Mouse (Mus musculus): ENCODE measurements around the gene Kcnh1. TPM values are rescaled to one million over a fixed set of nuclear protein-coding genes. Genes with fewer than 3 reads are reported as not detected.

Gene Kcnh1
- polyA plus RNA-seq, 1 experiment from 2014 or later = 0.04 TPM

DNA sequence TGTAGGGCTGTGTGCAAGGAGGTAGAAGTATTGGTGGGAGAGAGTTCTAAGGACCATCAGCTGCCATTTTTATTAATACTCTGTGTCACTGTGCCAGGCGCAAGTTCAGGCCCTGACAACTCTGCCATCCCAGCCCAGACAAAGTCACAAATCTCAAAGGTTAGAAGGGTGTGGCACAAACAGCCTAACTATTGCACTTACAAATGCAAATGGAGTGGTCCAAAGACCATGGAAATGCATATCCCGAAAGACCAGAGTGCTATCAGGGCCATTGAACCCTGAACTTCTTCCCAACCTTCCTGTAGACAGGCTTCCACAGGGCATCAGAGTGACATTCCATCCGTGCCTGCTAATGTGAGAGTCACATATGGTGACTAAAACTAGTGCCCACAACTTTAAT, 324.8 kb downstream of the Kcnh1 start:
- no peaks in the 10 kb centered on the region for H3K27me3 ChIP-seq (replicated peaks; ENCODE audit: control insufficient read depth, insufficient read depth, low read length)
- no peak for DNase-seq (ENCODE audit: low spot score)
- WGBS = 74% methylated on average over 3 of the region's 3 CpGs
- no peaks in the 10 kb centered on the region for H3K9me3 ChIP-seq (ENCODE audit: control insufficient read depth, low read length)
- ATAC-seq (replicated peaks; ENCODE audit: low FRiP score) = no peak
- H3K4me3 ChIP-seq (ENCODE audit: low read depth, low read length) = no peak overlapping the region
- H3K4me2 ChIP-seq = no peak overlapping the region
- H3K9ac ChIP-seq (ENCODE audit: low read depth, low read length) = no peak overlapping the region
- H3K27ac ChIP-seq (ENCODE audit: low read depth, low read length) = no peak overlapping the region
- H3K4me1 ChIP-seq (replicated peaks; ENCODE audit: control insufficient read depth, insufficient read depth, low read length) = no peaks in the 10 kb centered on the region
- no peaks in the 10 kb centered on the region for H3K36me3 ChIP-seq (ENCODE audit: control insufficient read depth, insufficient read depth, low read length)

DNA sequence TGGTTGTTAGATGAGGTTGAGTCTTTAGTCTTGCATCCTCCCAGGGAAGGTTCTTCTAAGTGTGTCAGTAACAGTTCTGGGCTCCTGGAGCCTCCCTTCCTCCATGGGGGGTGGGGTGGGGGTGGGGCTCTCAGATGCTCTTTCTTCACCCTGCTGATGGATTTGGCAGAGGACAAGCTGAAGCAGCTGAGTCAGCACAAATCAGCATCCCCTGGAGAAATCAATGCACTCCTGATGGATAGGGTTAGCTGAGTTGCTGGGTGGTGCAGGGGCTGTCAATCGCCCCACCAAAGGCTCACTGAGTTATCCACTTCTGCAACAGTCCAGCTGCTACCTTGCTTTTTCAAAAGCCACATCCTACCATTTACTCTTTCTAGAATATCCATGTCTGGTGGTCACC, 329.1 kb downstream of the Kcnh1 start:
- no peak for DNase-seq (ENCODE audit: low spot score)
- WGBS = 90% methylated on average over 1 of the region's 1 CpGs
- Histone ChIP-seq H3K4me3 (ENCODE audit: low read depth, low read length) (no peak overlapping the region), H3K4me2 (no peak overlapping the region), H3K4me1 (replicated peaks; ENCODE audit: control insufficient read depth, insufficient read depth, low read length) (no peaks in the 10 kb centered on the region), H3K27me3 (replicated peaks; ENCODE audit: control insufficient read depth, insufficient read depth, low read length) (no peaks in the 10 kb centered on the region), H3K9me3 (ENCODE audit: control insufficient read depth, low read length) (no peaks in the 10 kb centered on the region), H3K36me3 (ENCODE audit: control insufficient read depth, insufficient read depth, low read length) (no peaks in the 10 kb centered on the region), H3K9ac (ENCODE audit: low read depth, low read length) (no peak overlapping the region), H3K27ac (ENCODE audit: low read depth, low read length) (no peak overlapping the region)
- ATAC-seq (replicated peaks; ENCODE audit: low FRiP score) = no peak

DNA sequence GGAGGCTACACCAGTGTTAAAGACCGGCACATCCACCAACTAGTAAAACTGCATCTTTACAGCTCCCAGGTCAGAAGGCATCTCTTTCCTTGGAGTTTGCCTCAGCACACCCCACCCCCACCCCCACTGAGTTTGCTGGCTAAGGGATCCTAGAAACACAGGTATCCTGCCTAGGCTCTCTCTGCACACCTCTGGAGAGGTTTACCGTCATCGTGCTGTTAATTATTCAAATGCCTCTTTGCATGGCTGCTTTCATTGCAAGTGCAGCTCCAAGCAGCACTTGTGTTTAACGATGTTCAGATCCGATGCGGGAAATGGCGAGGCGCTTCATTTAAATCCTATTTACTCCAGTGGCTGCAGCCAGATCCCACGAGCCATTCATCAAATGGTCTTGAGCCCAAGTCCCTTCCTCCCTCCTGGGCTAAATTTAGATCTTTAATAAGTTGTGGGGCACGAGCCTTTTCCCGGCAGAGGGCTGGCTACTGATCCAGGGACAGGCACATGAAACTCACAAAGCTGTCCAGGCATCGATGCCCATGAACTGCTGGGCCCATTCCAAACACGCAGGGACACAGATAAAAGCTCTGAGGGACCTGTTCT, 330.4 kb downstream of the Kcnh1 start:
- DNase-seq (ENCODE audit: low spot score) (no peak), ATAC-seq (replicated peaks; ENCODE audit: low FRiP score) (no peak)
- Histone ChIP-seq H3K27ac (ENCODE audit: low read depth, low read length) (no peak overlapping the region), H3K4me3 (ENCODE audit: low read depth, low read length) (no peak overlapping the region), H3K4me1 (replicated peaks; ENCODE audit: control insufficient read depth, insufficient read depth, low read length) (no peaks in the 10 kb centered on the region), H3K9me3 (ENCODE audit: control insufficient read depth, low read length) (no peaks in the 10 kb centered on the region), H3K36me3 (ENCODE audit: control insufficient read depth, insufficient read depth, low read length) (no peaks in the 10 kb centered on the region), H3K27me3 (replicated peaks; ENCODE audit: control insufficient read depth, insufficient read depth, low read length) (no peaks in the 10 kb centered on the region), H3K4me2 (no peak overlapping the region), H3K9ac (ENCODE audit: low read depth, low read length) (no peak overlapping the region)
- WGBS = 55% methylated on average over 13 of the region's 13 CpGs

DNA sequence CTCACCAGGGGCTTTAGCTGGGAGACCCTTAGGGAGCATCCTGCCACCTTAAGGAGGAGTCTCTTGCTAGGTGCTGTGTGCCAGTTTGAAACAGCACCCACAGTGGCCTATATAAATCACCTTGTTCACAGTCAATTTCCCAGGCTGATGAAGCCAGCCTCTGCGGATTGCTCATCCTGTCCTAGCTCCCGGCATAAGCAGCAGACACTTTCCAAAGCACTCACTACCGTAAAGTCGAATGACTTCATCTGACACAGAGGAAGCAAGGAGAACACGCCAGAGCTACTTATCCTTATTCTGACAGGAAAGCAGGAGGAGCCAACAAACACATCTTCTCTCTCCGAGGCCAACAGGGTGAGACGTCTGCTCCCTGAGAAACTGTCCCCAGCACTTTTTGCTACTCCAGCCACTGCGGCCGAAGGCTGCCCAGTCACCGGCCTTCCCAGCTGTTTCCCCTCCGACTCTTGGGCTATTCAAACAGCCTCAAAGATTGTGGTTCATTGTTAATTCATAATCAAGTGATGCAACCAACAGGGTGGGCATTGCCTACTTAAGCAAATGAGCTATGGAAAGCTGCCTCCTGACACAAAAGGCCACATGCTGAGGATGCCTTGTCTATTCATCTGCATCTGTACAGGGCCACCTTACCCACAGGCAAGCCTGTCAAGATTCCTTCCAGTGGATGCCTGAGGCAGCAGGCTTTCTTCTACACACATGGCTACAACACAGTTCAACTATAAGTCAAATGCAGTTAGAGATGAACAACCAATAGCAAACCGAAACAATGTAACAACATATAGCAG, 332.0 kb downstream of the Kcnh1 start:
- ATAC-seq (replicated peaks; ENCODE audit: low FRiP score) = no peak
- H3K27ac ChIP-seq (ENCODE audit: low read depth, low read length) = no peak overlapping the region
- H3K4me1 ChIP-seq (replicated peaks; ENCODE audit: control insufficient read depth, insufficient read depth, low read length) = no peaks in the 10 kb centered on the region
- DNase-seq (ENCODE audit: low spot score) = no peak
- WGBS = 65% methylated on average over 12 of the region's 12 CpGs
- H3K4me2 ChIP-seq = no peak overlapping the region
- H3K9ac ChIP-seq (ENCODE audit: low read depth, low read length) = no peak overlapping the region
- H3K9me3 ChIP-seq (ENCODE audit: control insufficient read depth, low read length) = no peaks in the 10 kb centered on the region
- H3K4me3 ChIP-seq (ENCODE audit: low read depth, low read length) = no peak overlapping the region
- no peaks in the 10 kb centered on the region for H3K36me3 ChIP-seq (ENCODE audit: control insufficient read depth, insufficient read depth, low read length)
- H3K27me3 ChIP-seq (replicated peaks; ENCODE audit: control insufficient read depth, insufficient read depth, low read length) = no peaks in the 10 kb centered on the region

DNA sequence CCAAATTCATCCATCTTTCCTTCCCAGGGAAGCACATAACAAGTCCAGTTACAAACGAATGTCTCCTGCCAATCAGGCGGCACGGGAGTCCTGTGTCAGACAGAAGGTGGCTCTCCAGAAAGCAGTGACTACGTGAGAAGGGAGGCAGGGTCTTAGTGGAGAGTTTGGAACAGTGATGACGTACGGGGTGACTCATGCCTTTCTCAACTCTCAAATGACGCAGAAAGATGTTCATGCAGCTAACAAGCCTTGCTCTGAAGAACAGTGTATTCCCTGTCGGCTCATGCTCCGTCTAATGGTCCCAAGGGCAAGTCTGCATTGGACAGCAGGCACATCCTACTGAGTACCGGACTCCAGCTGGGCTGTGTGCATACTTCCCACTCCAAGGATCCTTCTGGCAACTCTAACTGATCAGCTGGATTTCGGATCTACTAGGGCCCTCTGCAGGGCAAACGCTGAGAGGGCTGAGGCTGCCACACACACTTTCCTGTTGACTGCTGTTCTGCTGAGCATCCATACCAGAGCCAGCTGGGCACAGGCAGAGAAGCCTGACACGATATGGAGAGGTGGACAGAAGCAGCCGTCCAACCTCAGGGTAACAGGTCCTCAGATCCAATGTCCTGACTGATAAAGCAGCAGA, 335.3 kb downstream of the Kcnh1 start:
- no peak overlapping the region for H3K27ac ChIP-seq (ENCODE audit: low read depth, low read length)
- H3K9me3 ChIP-seq (ENCODE audit: control insufficient read depth, low read length) = no peaks in the 10 kb centered on the region
- WGBS = 68% methylated on average over 14 of the region's 14 CpGs
- no peak overlapping the region for H3K4me2 ChIP-seq
- ATAC-seq (replicated peaks; ENCODE audit: low FRiP score) (no peak), DNase-seq (ENCODE audit: low spot score) (no peak)
- no peaks in the 10 kb centered on the region for H3K4me1 ChIP-seq (replicated peaks; ENCODE audit: control insufficient read depth, insufficient read depth, low read length)
- H3K27me3 ChIP-seq (replicated peaks; ENCODE audit: control insufficient read depth, insufficient read depth, low read length) = no peaks in the 10 kb centered on the region
- no peak overlapping the region for H3K9ac ChIP-seq (ENCODE audit: low read depth, low read length)
- no peaks in the 10 kb centered on the region for H3K36me3 ChIP-seq (ENCODE audit: control insufficient read depth, insufficient read depth, low read length)
- H3K4me3 ChIP-seq (ENCODE audit: low read depth, low read length) = no peak overlapping the region

DNA sequence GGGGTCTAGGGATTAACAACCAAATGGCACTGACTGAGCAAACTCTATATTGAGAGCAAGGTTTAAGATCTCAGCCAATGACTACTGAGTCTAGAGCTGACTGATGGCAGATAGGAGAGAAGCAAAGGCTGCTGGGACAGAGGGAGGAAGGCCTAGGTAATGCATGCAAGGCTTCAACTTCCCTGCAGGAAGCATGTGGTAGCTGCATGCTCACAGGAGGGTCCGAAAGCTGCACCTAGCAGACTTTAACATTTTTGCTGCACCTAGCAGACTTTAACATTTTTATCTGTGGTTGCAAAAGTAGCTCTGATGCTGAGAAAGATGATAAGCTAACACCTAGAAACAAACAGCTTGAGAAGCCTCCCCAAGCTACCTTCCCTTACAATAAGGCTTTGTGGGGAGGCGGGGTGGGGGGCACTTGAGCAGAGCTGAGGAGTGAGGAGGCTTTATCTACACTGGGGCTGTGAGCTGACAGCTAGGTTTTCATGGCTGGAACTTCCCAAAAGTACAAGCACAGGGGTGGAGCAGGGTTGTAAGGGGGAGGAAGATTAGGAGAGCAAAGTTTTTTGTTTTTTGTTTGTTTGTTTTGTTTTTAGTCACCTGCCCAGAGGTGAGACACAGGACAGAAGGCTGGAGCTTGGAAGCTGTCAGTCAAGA, 341.0 kb downstream of the Kcnh1 start:
- Histone ChIP-seq H3K4me3 (ENCODE audit: low read depth, low read length) (no peak overlapping the region), H3K4me2 (no peak overlapping the region), H3K9ac (ENCODE audit: low read depth, low read length) (no peak overlapping the region), H3K9me3 (ENCODE audit: control insufficient read depth, low read length) (no peaks in the 10 kb centered on the region), H3K27ac (ENCODE audit: low read depth, low read length) (no peak overlapping the region), H3K4me1 (replicated peaks; ENCODE audit: control insufficient read depth, insufficient read depth, low read length) (peaks cover 5% of the 10 kb centered on the region; the same call in 1 of the 2 replicates), H3K27me3 (replicated peaks; ENCODE audit: control insufficient read depth, insufficient read depth, low read length) (no peaks in the 10 kb centered on the region), H3K36me3 (ENCODE audit: control insufficient read depth, insufficient read depth, low read length) (no peaks in the 10 kb centered on the region)
- WGBS = 38% methylated on average over 2 of the region's 2 CpGs
- no peak for DNase-seq (ENCODE audit: low spot score)
- ATAC-seq (replicated peaks; ENCODE audit: low FRiP score) = 0 out of 2 replicates have a peak, but pooled peaks have one; percentile 45

DNA sequence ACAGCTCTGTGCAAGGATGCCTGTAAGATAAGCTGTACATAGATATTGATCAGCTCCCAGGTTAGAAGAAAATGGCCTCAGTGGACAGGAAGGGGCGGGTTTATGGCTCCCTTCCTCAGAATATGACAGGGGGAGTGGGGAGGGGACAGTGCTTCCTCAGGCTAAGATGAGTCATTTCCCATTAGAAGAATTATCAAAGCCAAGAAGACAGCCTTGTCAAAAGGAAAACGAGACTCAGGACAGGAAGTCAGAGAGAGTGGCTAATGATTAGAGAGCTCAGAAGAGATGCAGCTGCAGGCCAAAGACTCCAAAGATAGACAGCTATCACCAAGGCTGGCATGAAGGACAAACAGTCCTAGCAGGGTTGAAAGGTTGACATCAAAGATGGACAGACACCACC, 341.6 kb downstream of the Kcnh1 start:
- H3K9me3 ChIP-seq (ENCODE audit: control insufficient read depth, low read length) = no peaks in the 10 kb centered on the region
- peak; percentile 26 for ATAC-seq (replicated peaks; ENCODE audit: low FRiP score)
- no peak overlapping the region for H3K27ac ChIP-seq (ENCODE audit: low read depth, low read length)
- peaks cover 5% of the 10 kb centered on the region; the same call in 1 of the 2 replicates for H3K4me1 ChIP-seq (replicated peaks; ENCODE audit: control insufficient read depth, insufficient read depth, low read length)
- no peak overlapping the region for H3K9ac ChIP-seq (ENCODE audit: low read depth, low read length)
- 22% methylated on average over 2 of the region's 2 CpGs for WGBS
- H3K4me3 ChIP-seq (ENCODE audit: low read depth, low read length) = no peak overlapping the region
- DNase-seq (ENCODE audit: low spot score) = no peak
- no peaks in the 10 kb centered on the region for H3K27me3 ChIP-seq (replicated peaks; ENCODE audit: control insufficient read depth, insufficient read depth, low read length)
- no peaks in the 10 kb centered on the region for H3K36me3 ChIP-seq (ENCODE audit: control insufficient read depth, insufficient read depth, low read length)
- no peak overlapping the region for H3K4me2 ChIP-seq

DNA sequence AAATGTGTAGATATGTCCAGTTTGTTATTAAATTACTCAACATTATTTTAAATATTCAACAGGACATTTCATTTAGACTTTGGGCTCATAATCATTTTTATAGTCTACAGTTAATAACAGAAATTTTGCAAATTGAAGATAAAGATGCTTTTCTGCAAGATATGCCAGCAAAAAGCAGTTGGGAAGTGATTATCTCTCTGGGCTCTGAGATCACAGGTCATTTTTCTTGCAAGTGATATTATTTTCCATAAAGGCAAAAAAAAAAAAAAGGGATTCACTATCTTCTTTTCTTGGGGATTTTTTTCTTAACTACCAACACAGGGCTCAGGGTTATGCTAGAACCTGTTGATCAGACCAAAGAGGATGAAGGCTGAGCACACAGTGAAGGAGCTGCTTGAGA, 342.4 kb downstream of the Kcnh1 start:
- peaks cover 5% of the 10 kb centered on the region; the same call in 1 of the 2 replicates for H3K4me1 ChIP-seq (replicated peaks; ENCODE audit: control insufficient read depth, insufficient read depth, low read length)
- DNase-seq (ENCODE audit: low spot score) (no peak), ATAC-seq (replicated peaks; ENCODE audit: low FRiP score) (no peak)
- H3K4me2 ChIP-seq = no peak overlapping the region
- H3K36me3 ChIP-seq (ENCODE audit: control insufficient read depth, insufficient read depth, low read length) = no peaks in the 10 kb centered on the region
- H3K27ac ChIP-seq (ENCODE audit: low read depth, low read length) = no peak overlapping the region
- no peaks in the 10 kb centered on the region for H3K9me3 ChIP-seq (ENCODE audit: control insufficient read depth, low read length)
- no peak overlapping the region for H3K9ac ChIP-seq (ENCODE audit: low read depth, low read length)
- no peak overlapping the region for H3K4me3 ChIP-seq (ENCODE audit: low read depth, low read length)
- H3K27me3 ChIP-seq (replicated peaks; ENCODE audit: control insufficient read depth, insufficient read depth, low read length) = no peaks in the 10 kb centered on the region

All from liver, embryonic 11.5 days (tissue).